ENCODE assay signal across 8 mouse cellular contexts in the genomic region with DNA sequence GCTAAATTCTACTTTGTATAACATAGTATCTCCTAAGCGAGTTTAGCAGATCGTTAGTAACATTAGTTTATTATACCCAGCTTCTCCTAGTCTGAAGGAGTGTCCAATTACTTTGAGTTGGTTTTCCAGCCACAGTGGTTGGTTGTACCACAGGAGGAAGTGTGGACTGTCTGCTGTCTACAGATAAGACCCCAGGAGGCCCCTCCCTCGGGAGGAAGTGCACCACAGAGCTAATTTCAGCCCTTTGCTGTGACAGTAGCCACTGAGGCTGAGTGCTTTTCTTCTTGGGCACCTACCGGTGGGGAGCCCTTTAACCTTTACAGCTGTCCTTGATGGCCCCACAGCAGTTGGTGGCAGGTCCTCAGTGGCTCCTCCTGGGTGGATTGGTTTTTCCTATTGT. TPM values are rescaled to one million over a fixed set of nuclear protein-coding genes. Genes with fewer than 3 reads are reported as not detected.
DNase-seq lines count a peak whose midpoint lies in the region; ATAC-seq and TF ChIP-seq lines count a peak whose summit lies in the region.

No protein-coding gene starts in this region.

- H3K4me1 ChIP-seq in heart, adult 2 months (ENCODE audit: control insufficient read depth, insufficient read depth, low read length), result peaks cover 28% of the 10 kb centered on the region
- H3K4me1 ChIP-seq in liver, embryonic 12.5 days, result peaks cover 98% of the 10 kb centered on the region
- H3K4me1 ChIP-seq in cerebellum, adult 2 months (ENCODE audit: control insufficient read depth, insufficient read depth, low read length), result peaks cover 40% of the 10 kb centered on the region

- H3K79me2 ChIP-seq in heart, adult 2 months (replicated peaks; ENCODE audit: control insufficient read depth, insufficient read depth, low read length), result peaks cover 17% of the 10 kb centered on the region

- H3K27me3 ChIP-seq in heart, adult 2 months (ENCODE audit: control insufficient read depth, insufficient read depth, low read length), result no peaks in the 10 kb centered on the region
- H3K27me3 ChIP-seq in liver, embryonic 12.5 days (replicated peaks), result peaks cover 20% of the 10 kb centered on the region
- no peaks in the 10 kb centered on the region for H3K27me3 ChIP-seq in cerebellum, adult 2 months (ENCODE audit: control insufficient read depth, insufficient read depth, low read length)

- peak; percentile 57 for DNase-seq in testis, postnatal 14 days (ENCODE audit: low spot score)
- no peak for DNase-seq in testis, postnatal 10 days (ENCODE audit: low spot score)
- DNase-seq in heart, adult 2 months, result peak; percentile 50 to 74
- peak; percentile 44 to 53 for DNase-seq in natural killer cell, adult 2 months (ENCODE audit: low spot score in 2 of 2)
- no peak for DNase-seq in urinary bladder, postnatal 10 days (ENCODE audit: low spot score)
- no peak for DNase-seq in right cerebral cortex, adult 2 months (ENCODE audit: low spot score in 2 of 2)
- no peak for DNase-seq in cerebellum, adult 2 months

- no peak overlapping the region for H3K4me3 ChIP-seq in heart, adult 2 months
- peak overlapping the region; percentile 45 for H3K4me3 ChIP-seq in liver, embryonic 12.5 days
- H3K4me3 ChIP-seq in cerebellum, adult 2 months (replicated peaks; ENCODE audit: insufficient read depth, low read depth, low read length), result no peak overlapping the region

- no peak overlapping the region for H3K9ac ChIP-seq in heart, adult 2 months (ENCODE audit: low read depth, low read length)
- peak overlapping the region; percentile 66 for H3K9ac ChIP-seq in liver, embryonic 12.5 days

- H3K36me3 ChIP-seq in heart, adult 2 months (ENCODE audit: control insufficient read depth, insufficient read depth, low read length), result no peaks in the 10 kb centered on the region; the same call in 1 of the 2 replicates
- no peaks in the 10 kb centered on the region for H3K36me3 ChIP-seq in liver, embryonic 12.5 days

- no peaks in the 10 kb centered on the region for H3K9me3 ChIP-seq in liver, embryonic 12.5 days (replicated peaks)

- peak; percentile 85 for ATAC-seq in liver, embryonic 12.5 days

- H3K27ac ChIP-seq in heart, adult 2 months, result peak overlapping the region; percentile 78
- H3K27ac ChIP-seq in liver, embryonic 12.5 days, result peak overlapping the region; percentile 91
- H3K27ac ChIP-seq in cerebellum, adult 2 months (ENCODE audit: insufficient read depth, low read length), result no peak overlapping the region

- peak; percentile 76; the same call in 1 of the 2 replicates for TF ChIP-seq EP300 in heart, adult 2 months (IDR thresholded peaks at IDR 0.05; ENCODE audit: insufficient read depth, low read depth, low read length)

- intact Hi-C loops in heart, adult 2 months (cut with DNase I), result no loop called here

- peak overlapping the region; percentile 83 for H3K4me2 ChIP-seq in liver, embryonic 12.5 days

- peak; percentile 69 for TF ChIP-seq POLR2A in heart, adult 2 months (IDR thresholded peaks at IDR 0.05; ENCODE audit: insufficient read depth, low read depth, low read length)
- no peak for TF ChIP-seq POLR2A in cerebellum, adult 2 months (IDR thresholded peaks at IDR 0.05; ENCODE audit: borderline replicate concordance, insufficient read depth, low read length)

- TF ChIP-seq CTCF in heart, adult 2 months (IDR thresholded peaks at IDR 0.05), result no peak
- no peak for TF ChIP-seq CTCF in cerebellum, adult 2 months (IDR thresholded peaks at IDR 0.05; ENCODE audit: borderline replicate concordance, insufficient read depth, low read depth, low read length)

- 22% methylated on average over 4 of the region's 4 CpGs for WGBS in heart, adult 2 months
- 1% methylated on average over 4 of the region's 4 CpGs for WGBS in liver, embryonic 12.5 days (ENCODE audit: insufficient replicate concordance)
- WGBS in cerebellum, adult 2 months, result 48% methylated on average over 4 of the region's 4 CpGs

RNA-seq across cellular contexts. Expression of a gene that starts 9.6 kb away (rescaled TPM):
- 10 to 100 TPM; 54.1 to 66.1 TPM for total RNA-seq in heart, adult 2 months (2021)
- polyA plus RNA-seq in heart, adult 2 months (2012; rRNA removed), result 91.3 and 94.8 TPM in 2 replicates
- polyA plus RNA-seq in liver, embryonic 12.5 days (2016; fragmentation: Nextera tagmentation; extraction: Ambion mirVana), result 103 and 105 TPM in 2 replicates
- 98.5 and 102 TPM in 2 replicates for polyA plus RNA-seq in cerebellum, adult 2 months (2012; rRNA removed)

RNA-seq across cellular contexts. Expression of a gene that starts 12.0 kb away (rescaled TPM):
- 1 to 10 TPM; 7.6 to 8.5 TPM for total RNA-seq in heart, adult 2 months (2021)
- 18.4 and 18.8 TPM in 2 replicates for polyA plus RNA-seq in heart, adult 2 months (2012; rRNA removed)
- 4.7 and 4.9 TPM in 2 replicates for polyA plus RNA-seq in liver, embryonic 12.5 days (2016; fragmentation: Nextera tagmentation; extraction: Ambion mirVana)
- polyA plus RNA-seq in cerebellum, adult 2 months (2012; rRNA removed), result 16.8 and 19.1 TPM in 2 replicates

RNA-seq across cellular contexts. Expression of a gene that starts 41.7 kb away (rescaled TPM):
- total RNA-seq in heart, adult 2 months (2021), result 1 to 10 TPM; 1.3 to 1.4 TPM
- polyA plus RNA-seq in heart, adult 2 months (2012; rRNA removed), result 2.7 and 2.9 TPM in 2 replicates
- polyA plus RNA-seq in liver, embryonic 12.5 days (2016; fragmentation: Nextera tagmentation; extraction: Ambion mirVana), result 5.3 and 6.7 TPM in 2 replicates
- polyA plus RNA-seq in cerebellum, adult 2 months (2012; rRNA removed), result 3.2 and 3.5 TPM in 2 replicates

Comparison
In these comparisons a context has a peak if more than half of its experiments do, and no peak if none do; other contexts are left out.
1. DNase-seq: peak in testis, postnatal 14 days (single experiment), heart, adult 2 months (2 of 2) and natural killer cell, adult 2 months (2 of 2); none in testis, postnatal 10 days (single experiment), urinary bladder, postnatal 10 days (single experiment), right cerebral cortex, adult 2 months (0 of 2) and cerebellum, adult 2 months (0 of 2).